Mouse (Mus musculus): ENCODE results near the gene Fosl1.
"Not testable (repeated sequence)": the region's sequence is repeated elsewhere in the genome, so short reads cannot be mapped to it uniquely, and the experiment has no call there.

Gene Fosl1

GRCm38 (mm10) chr19:5481398-5481797, 34.1 kb downstream of the Fosl1 start:
- no peak for DNase-seq (ENCODE audit: extremely low spot score, low read depth, low spot score)

GRCm38 (mm10) chr19:5483386-5484359, 36.3 kb downstream of the Fosl1 start:
- no peak for DNase-seq (ENCODE audit: extremely low spot score, low read depth, low spot score)

GRCm38 (mm10) chr19:5484496-5484895, 37.1 kb downstream of the Fosl1 start:
- DNase-seq (ENCODE audit: extremely low spot score, low read depth, low spot score), result no peak

GRCm38 (mm10) chr19:5485371-5485770, 38.0 kb downstream of the Fosl1 start:
- no peak for DNase-seq (ENCODE audit: extremely low spot score, low read depth, low spot score)

- DNase-seq (ENCODE audit: extremely low spot score, low read depth, low spot score), result no peak
Measured at GRCm38 (mm10) chr19:5485821-5486220, 38.5 kb downstream of the Fosl1 start.

- no peak for DNase-seq (ENCODE audit: extremely low spot score, low read depth, low spot score)
Measured at GRCm38 (mm10) chr19:5486286-5486685, 38.9 kb downstream of the Fosl1 start.

- DNase-seq (ENCODE audit: extremely low spot score, low read depth, low spot score), result no peak
Measured at GRCm38 (mm10) chr19:5486771-5487170, 39.4 kb downstream of the Fosl1 start.

- peak; percentile 83 for DNase-seq (ENCODE audit: extremely low spot score, low read depth, low spot score)
Measured at GRCm38 (mm10) chr19:5487768-5488550, 40.6 kb downstream of the Fosl1 start, which contains the start of gene Mus81. Mus81 (minus strand) TSS chr19:5488402.

- DNase-seq (ENCODE audit: extremely low spot score, low read depth, low spot score), result peak; percentile 89
Measured at GRCm38 (mm10) chr19:5488878-5489571, 41.7 kb downstream of the Fosl1 start.

- not testable (repeated sequence) for DNase-seq (ENCODE audit: extremely low spot score, low read depth, low spot score)
Measured at GRCm38 (mm10) chr19:5489721-5490120, 42.4 kb downstream of the Fosl1 start.

GRCm38 (mm10) chr19:5490313-5490897, 43.1 kb downstream of the Fosl1 start, which contains the start of gene Cfl1:
Cfl1 (plus strand) TSS chr19:5490455.
- peak; percentile 88 for DNase-seq (ENCODE audit: extremely low spot score, low read depth, low spot score)

GRCm38 (mm10) chr19:5490898-5491708, 43.8 kb downstream of the Fosl1 start:
- no peak for DNase-seq (ENCODE audit: extremely low spot score, low read depth, low spot score)

GRCm38 (mm10) chr19:5492641-5493040, 45.3 kb downstream of the Fosl1 start:
- DNase-seq (ENCODE audit: extremely low spot score, low read depth, low spot score), result no peak

GRCm38 (mm10) chr19:5493301-5493721, 46.0 kb downstream of the Fosl1 start:
- DNase-seq (ENCODE audit: extremely low spot score, low read depth, low spot score), result not testable (repeated sequence)

- no peak for DNase-seq (ENCODE audit: extremely low spot score, low read depth, low spot score)
Measured at GRCm38 (mm10) chr19:5494314-5494713, 47.0 kb downstream of the Fosl1 start.

- no peak for DNase-seq (ENCODE audit: extremely low spot score, low read depth, low spot score)
Measured at GRCm38 (mm10) chr19:5495353-5496051, 48.2 kb downstream of the Fosl1 start.

- DNase-seq (ENCODE audit: extremely low spot score, low read depth, low spot score), result no peak
Measured at GRCm38 (mm10) chr19:5496052-5496370, 48.7 kb downstream of the Fosl1 start.

- no peak for DNase-seq (ENCODE audit: extremely low spot score, low read depth, low spot score)
Measured at GRCm38 (mm10) chr19:5500330-5500875, 53.1 kb downstream of the Fosl1 start.

- DNase-seq (ENCODE audit: extremely low spot score, low read depth, low spot score), result no peak
Measured at GRCm38 (mm10) chr19:5503687-5504086, 56.3 kb downstream of the Fosl1 start, which contains the start of gene 1700020D05Rik. 1700020D05Rik (minus strand) TSS chr19:5503787.
